Mouse (Mus musculus): Measurements from ENCODE around the gene Lin37. TPM values are rescaled to one million over a fixed set of nuclear protein-coding genes. Genes with fewer than 3 reads are reported as not detected.

The Lin37 gene
- polyA plus RNA-seq, 1 experiment: 33.8 TPM

- Histone ChIP-seq H3K27ac (ENCODE audit: insufficient read depth, low read depth, low read length) (no peak within 1 kb of the TSS), H3K4me1 (ENCODE audit: control insufficient read depth, insufficient read depth, low read length) (peaks cover 2% of the 10 kb centered on the region; the same call in 1 of the 2 replicates), H3K27me3 (replicated peaks; ENCODE audit: control insufficient read depth, insufficient read depth, low read length) (no peaks in the 10 kb centered on the region), H3K4me3 (ENCODE audit: insufficient read depth, low read depth, low read length) (peak within 1 kb of the TSS; percentile 72), H3K36me3 (ENCODE audit: control insufficient read depth, insufficient read depth, low read length) (no peaks in the 10 kb centered on the region)
- TF ChIP-seq POLR2A (IDR thresholded peaks at IDR 0.05; ENCODE audit: low read depth, low read length) (no peak), CTCF (conservative IDR thresholded peaks at IDR 0.05; ENCODE audit: insufficient read depth, insufficient read length, low read depth, low read length) (no peak)
- 1% methylated on average over 80 of the region's 84 CpGs for WGBS
- peak; percentile 98 for DNase-seq
Measured at GRCm38 (mm10) chr7:30534633-30535577, 24.7 kb downstream of the Lin37 start, which contains the start of gene Arhgap33. Gene Arhgap33 (minus strand): TSS chr7:30535060.

GRCm38 (mm10) chr7:30533941-30534632, 25.6 kb downstream of the Lin37 start:
- peaks cover 2% of the 10 kb centered on the region; the same call in 1 of the 2 replicates for H3K4me1 ChIP-seq (ENCODE audit: control insufficient read depth, insufficient read depth, low read length)
- no peaks in the 10 kb centered on the region for H3K36me3 ChIP-seq (ENCODE audit: control insufficient read depth, insufficient read depth, low read length)
- no peak for DNase-seq
- WGBS: 18% methylated on average over 23 of the region's 26 CpGs
- no peaks in the 10 kb centered on the region for H3K27me3 ChIP-seq (replicated peaks; ENCODE audit: control insufficient read depth, insufficient read depth, low read length)
- no peak overlapping the region for H3K27ac ChIP-seq (ENCODE audit: insufficient read depth, low read depth, low read length)
- peak overlapping the region; percentile 72 for H3K4me3 ChIP-seq (ENCODE audit: insufficient read depth, low read depth, low read length)
- TF ChIP-seq CTCF (conservative IDR thresholded peaks at IDR 0.05; ENCODE audit: insufficient read depth, insufficient read length, low read depth, low read length) (no peak), POLR2A (IDR thresholded peaks at IDR 0.05; ENCODE audit: low read depth, low read length) (no peak)

- no peaks in the 10 kb centered on the region for H3K36me3 ChIP-seq (ENCODE audit: control insufficient read depth, insufficient read depth, low read length)
- no peaks in the 10 kb centered on the region for H3K27me3 ChIP-seq (replicated peaks; ENCODE audit: control insufficient read depth, insufficient read depth, low read length)
- no peak overlapping the region for H3K4me3 ChIP-seq (ENCODE audit: insufficient read depth, low read depth, low read length)
- no peak for TF ChIP-seq POLR2A (IDR thresholded peaks at IDR 0.05; ENCODE audit: low read depth, low read length)
- no peak for TF ChIP-seq CTCF (conservative IDR thresholded peaks at IDR 0.05; ENCODE audit: insufficient read depth, insufficient read length, low read depth, low read length)
- DNase-seq: peak; percentile 81
- no peak overlapping the region for H3K27ac ChIP-seq (ENCODE audit: insufficient read depth, low read depth, low read length)
- 30% methylated on average over 8 of the region's 8 CpGs for WGBS
- peaks cover 2% of the 10 kb centered on the region; the same call in 1 of the 2 replicates for H3K4me1 ChIP-seq (ENCODE audit: control insufficient read depth, insufficient read depth, low read length)
Measured at GRCm38 (mm10) chr7:30532931-30533330, 26.7 kb downstream of the Lin37 start.

- H3K27me3 ChIP-seq (replicated peaks; ENCODE audit: control insufficient read depth, insufficient read depth, low read length): no peaks in the 10 kb centered on the region
- 90% methylated on average over 9 of the region's 9 CpGs for WGBS
- H3K4me3 ChIP-seq (ENCODE audit: insufficient read depth, low read depth, low read length): no peak overlapping the region
- no peak for DNase-seq
- TF ChIP-seq POLR2A (IDR thresholded peaks at IDR 0.05; ENCODE audit: low read depth, low read length) (no peak), CTCF (conservative IDR thresholded peaks at IDR 0.05; ENCODE audit: insufficient read depth, insufficient read length, low read depth, low read length) (no peak)
- H3K4me1 ChIP-seq (ENCODE audit: control insufficient read depth, insufficient read depth, low read length): peaks cover 2% of the 10 kb centered on the region; the same call in 1 of the 2 replicates
- no peak overlapping the region for H3K27ac ChIP-seq (ENCODE audit: insufficient read depth, low read depth, low read length)
- H3K36me3 ChIP-seq (ENCODE audit: control insufficient read depth, insufficient read depth, low read length): no peaks in the 10 kb centered on the region
Measured at GRCm38 (mm10) chr7:30531291-30531815, 28.3 kb downstream of the Lin37 start.

- Histone ChIP-seq H3K4me3 (ENCODE audit: insufficient read depth, low read depth, low read length) (no peak overlapping the region), H3K27me3 (replicated peaks; ENCODE audit: control insufficient read depth, insufficient read depth, low read length) (no peaks in the 10 kb centered on the region), H3K4me1 (ENCODE audit: control insufficient read depth, insufficient read depth, low read length) (no peaks in the 10 kb centered on the region), H3K36me3 (ENCODE audit: control insufficient read depth, insufficient read depth, low read length) (no peaks in the 10 kb centered on the region), H3K27ac (ENCODE audit: insufficient read depth, low read depth, low read length) (no peak overlapping the region)
- DNase-seq: no peak
- TF ChIP-seq POLR2A (IDR thresholded peaks at IDR 0.05; ENCODE audit: low read depth, low read length) (no peak), CTCF (conservative IDR thresholded peaks at IDR 0.05; ENCODE audit: insufficient read depth, insufficient read length, low read depth, low read length) (no peak)
- WGBS: 85% methylated on average over 14 of the region's 14 CpGs
Measured at GRCm38 (mm10) chr7:30526981-30527380, 32.7 kb downstream of the Lin37 start.

- no peak for DNase-seq
- no peak overlapping the region for H3K4me3 ChIP-seq (ENCODE audit: insufficient read depth, low read depth, low read length)
- no peak overlapping the region for H3K27ac ChIP-seq (ENCODE audit: insufficient read depth, low read depth, low read length)
- TF ChIP-seq CTCF (conservative IDR thresholded peaks at IDR 0.05; ENCODE audit: insufficient read depth, insufficient read length, low read depth, low read length) (no peak), POLR2A (IDR thresholded peaks at IDR 0.05; ENCODE audit: low read depth, low read length) (no peak)
- H3K27me3 ChIP-seq (replicated peaks; ENCODE audit: control insufficient read depth, insufficient read depth, low read length): no peaks in the 10 kb centered on the region
- H3K4me1 ChIP-seq (ENCODE audit: control insufficient read depth, insufficient read depth, low read length): no peaks in the 10 kb centered on the region
- 54% methylated on average over 17 of the region's 17 CpGs for WGBS
- no peaks in the 10 kb centered on the region for H3K36me3 ChIP-seq (ENCODE audit: control insufficient read depth, insufficient read depth, low read length)
Measured at GRCm38 (mm10) chr7:30526399-30526798, 33.2 kb downstream of the Lin37 start.
